Mouse (Mus musculus) G1E (cell line): ENCODE measurements at regions not wholly inside any gene's neighbourhood (a gene's known extent, or its start where the extent isn't known, plus 50 kb on each side); places are given as distances from the start of the nearest gene placed in this dataset.

ENCODE experiments used
- CTCF ChIP-seq: IDR thresholded peaks from 2 replicates; pipeline ENCODE4 v1.5.1; 2012; ENCODE audit warnings: low read depth, low read length, inconsistent platforms, mixed read lengths
- GATA1 ChIP-seq: IDR thresholded peaks from 2 replicates; pipeline ENCODE4 v1.6.1; 2012; ENCODE audit warnings: borderline replicate concordance, low read length, inconsistent platforms, mixed read lengths
- TAL1 ChIP-seq: conservative IDR thresholded peaks from 2 replicates; pipeline ENCODE4 v1.6.1; 2012; ENCODE audit warnings: low read depth, low read length, inconsistent platforms, mixed read lengths

GRCm38 (mm10) chr6:22541603-22542002 lies 185.6 kb upstream of the Fam3c start:
- TF ChIP-seq CTCF (no peak), GATA1 (no peak), TAL1 (no peak)
